Mouse (Mus musculus): ENCODE measurements around the gene Taf3. TPM values are rescaled to one million over a fixed set of nuclear protein-coding genes. Genes with fewer than 3 reads are reported as not detected.

Taf3 gene
- polyA plus RNA-seq, 1 experiment from 2014 or later = 13.3 TPM

DNA sequence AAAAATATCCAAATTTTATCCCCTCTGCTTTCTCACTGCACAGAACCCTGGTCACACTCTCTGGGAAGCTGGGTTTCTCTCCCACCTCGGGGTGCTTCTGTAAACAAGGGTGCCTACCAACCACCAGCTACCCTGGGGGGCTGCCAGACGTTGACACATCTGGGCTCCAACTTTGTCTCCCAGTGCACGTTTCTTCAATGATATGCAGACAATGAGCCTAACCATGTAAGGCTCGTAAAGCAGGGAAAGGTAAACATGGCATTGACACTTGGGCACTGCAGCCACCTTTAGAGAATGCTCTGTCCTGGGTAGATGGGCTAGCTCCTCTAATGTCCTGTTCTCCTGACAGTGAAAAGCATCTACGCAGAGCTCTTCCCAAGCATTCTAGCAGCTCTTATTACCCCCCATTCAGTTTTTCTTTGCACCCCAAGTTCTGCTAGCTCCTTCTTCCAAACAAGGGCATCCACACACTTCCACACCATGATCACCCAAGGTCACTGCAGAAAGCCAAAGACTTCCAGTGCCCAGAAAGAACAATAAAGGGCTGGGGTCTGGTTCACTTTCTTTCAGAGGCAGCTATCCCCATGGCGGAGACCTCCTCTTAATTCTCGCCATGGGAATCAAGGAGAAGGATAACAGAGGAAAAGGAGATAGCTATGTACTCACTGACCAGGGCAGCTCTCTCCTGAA is 161.3 kb downstream of the Taf3 start:
- Histone ChIP-seq H3K36me3 (ENCODE audit: control insufficient read depth, insufficient read depth, low read length) (no peaks in the 10 kb centered on the region), H3K4me3 (ENCODE audit: low read depth, low read length) (no peak overlapping the region), H3K9me3 (ENCODE audit: control insufficient read depth, low read length) (no peaks in the 10 kb centered on the region), H3K9ac (ENCODE audit: low read length) (no peak overlapping the region), H3K4me2 (ENCODE audit: low read length) (no peak overlapping the region), H3K27ac (ENCODE audit: low read depth) (no peak overlapping the region), H3K4me1 (replicated peaks; ENCODE audit: control insufficient read depth, insufficient read depth, low read length) (no peaks in the 10 kb centered on the region; the same call in 1 of the 2 replicates), H3K27me3 (replicated peaks; ENCODE audit: control insufficient read depth, insufficient read depth, low read length) (peaks cover 97% of the 10 kb centered on the region)
- WGBS = 4% methylated on average over 7 of the region's 7 CpGs
- ATAC-seq (replicated peaks; ENCODE audit: low FRiP score, low TSS enrichment, low read depth) (no peak), DNase-seq (ENCODE audit: low spot score) (no peak)

DNA sequence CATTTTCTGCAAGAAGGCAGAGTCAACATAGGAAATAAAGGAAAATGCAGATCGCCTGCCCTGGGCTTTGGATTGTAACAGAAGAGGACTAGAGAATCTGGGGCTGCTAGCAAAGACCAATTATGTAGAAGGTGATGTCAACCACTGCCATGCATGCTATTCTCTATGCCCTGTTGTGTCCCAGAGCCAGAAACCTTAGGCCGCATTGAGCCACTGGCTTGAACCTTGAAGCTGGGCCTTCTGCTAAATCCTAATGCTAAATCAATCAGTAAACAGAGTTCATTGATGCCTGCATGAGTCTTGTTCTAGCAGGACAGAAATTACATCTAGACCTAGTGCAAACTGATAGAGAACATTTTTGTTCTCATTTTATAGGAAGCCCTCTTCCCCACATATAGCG is 162.4 kb downstream of the Taf3 start:
- Histone ChIP-seq H3K4me2 (ENCODE audit: low read length) (no peak overlapping the region), H3K9ac (ENCODE audit: low read length) (no peak overlapping the region), H3K36me3 (ENCODE audit: control insufficient read depth, insufficient read depth, low read length) (no peaks in the 10 kb centered on the region), H3K4me1 (replicated peaks; ENCODE audit: control insufficient read depth, insufficient read depth, low read length) (peaks cover 2% of the 10 kb centered on the region; the same call in 1 of the 2 replicates), H3K9me3 (ENCODE audit: control insufficient read depth, low read length) (no peaks in the 10 kb centered on the region), H3K4me3 (ENCODE audit: low read depth, low read length) (no peak overlapping the region), H3K27me3 (replicated peaks; ENCODE audit: control insufficient read depth, insufficient read depth, low read length) (peaks cover 100% of the 10 kb centered on the region), H3K27ac (ENCODE audit: low read depth) (no peak overlapping the region)
- ATAC-seq (replicated peaks; ENCODE audit: low FRiP score, low TSS enrichment, low read depth) (no peak), DNase-seq (ENCODE audit: low spot score) (no peak)
- WGBS = 13% methylated on average over 3 of the region's 3 CpGs

DNA sequence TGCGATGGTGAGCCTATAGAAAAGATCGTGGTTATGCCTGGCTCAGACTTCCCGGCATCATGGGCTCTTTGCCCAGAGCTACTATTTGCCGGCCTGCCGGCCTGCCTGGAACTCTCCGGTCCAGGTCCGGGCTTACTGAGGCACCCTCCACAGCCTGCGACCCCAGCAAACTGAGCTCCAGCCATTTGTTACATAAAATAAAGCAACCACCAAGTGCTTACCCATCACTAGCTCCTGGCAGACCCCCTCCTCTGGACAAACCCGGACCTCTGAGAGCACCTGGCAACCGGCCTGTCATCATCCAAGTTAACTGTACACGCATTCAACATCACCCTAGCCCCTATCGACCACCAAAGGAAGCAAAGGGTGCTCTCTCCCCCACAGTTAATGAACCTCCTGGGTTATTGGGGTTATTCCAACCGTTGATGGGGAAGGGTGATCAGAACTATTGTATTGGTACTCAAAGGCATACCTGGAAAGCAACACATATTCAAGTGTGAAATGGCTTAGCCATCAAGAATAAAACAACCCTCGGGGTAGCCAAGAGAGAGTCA is 163.1 kb downstream of the Taf3 start:
- Histone ChIP-seq H3K27ac (ENCODE audit: low read depth) (no peak overlapping the region), H3K9ac (ENCODE audit: low read length) (no peak overlapping the region), H3K9me3 (ENCODE audit: control insufficient read depth, low read length) (no peaks in the 10 kb centered on the region), H3K27me3 (replicated peaks; ENCODE audit: control insufficient read depth, insufficient read depth, low read length) (peaks cover 100% of the 10 kb centered on the region), H3K4me2 (ENCODE audit: low read length) (no peak overlapping the region), H3K4me1 (replicated peaks; ENCODE audit: control insufficient read depth, insufficient read depth, low read length) (peaks cover 3% of the 10 kb centered on the region; the same call in 1 of the 2 replicates), H3K36me3 (ENCODE audit: control insufficient read depth, insufficient read depth, low read length) (no peaks in the 10 kb centered on the region), H3K4me3 (ENCODE audit: low read depth, low read length) (no peak overlapping the region)
- DNase-seq (ENCODE audit: low spot score) (peak; percentile 63), ATAC-seq (replicated peaks; ENCODE audit: low FRiP score, low TSS enrichment, low read depth) (no peak)
- WGBS = 3% methylated on average over 14 of the region's 14 CpGs

DNA sequence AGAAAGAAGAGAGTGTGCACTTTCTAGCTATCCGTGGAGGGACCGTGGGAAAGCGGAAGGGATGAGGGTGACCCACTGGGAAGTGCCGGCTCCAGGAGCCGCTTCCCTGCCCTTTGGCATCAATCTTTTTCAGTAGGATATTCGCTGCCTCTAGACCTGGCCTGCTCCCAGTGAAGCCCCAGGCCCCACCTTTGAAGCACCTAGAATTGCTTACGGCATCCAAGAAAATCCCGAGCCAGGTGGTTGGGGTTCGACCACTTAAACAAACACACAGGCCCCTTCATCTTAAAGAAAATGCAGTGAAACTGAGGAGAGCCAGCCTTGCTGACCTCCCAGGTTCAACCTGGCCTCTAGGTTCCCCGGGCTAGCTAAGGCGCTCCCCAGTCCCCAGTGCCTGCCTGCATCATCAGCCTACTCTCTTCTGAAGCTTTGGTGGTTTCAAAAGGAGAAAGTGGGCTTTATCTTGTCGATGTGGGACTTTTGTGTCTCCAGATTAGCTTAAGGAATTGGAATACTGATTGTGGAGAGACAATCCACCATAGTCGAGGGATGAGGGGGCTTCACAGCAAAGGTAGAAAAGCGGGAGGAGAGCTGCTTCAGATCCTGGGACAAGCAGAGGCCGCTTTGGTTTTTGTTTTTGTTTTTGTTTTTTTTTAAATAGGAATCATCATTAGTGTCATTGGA is 163.7 kb downstream of the Taf3 start:
- Histone ChIP-seq H3K4me3 (ENCODE audit: low read depth, low read length) (no peak overlapping the region), H3K4me2 (ENCODE audit: low read length) (no peak overlapping the region), H3K36me3 (ENCODE audit: control insufficient read depth, insufficient read depth, low read length) (no peaks in the 10 kb centered on the region), H3K9me3 (ENCODE audit: control insufficient read depth, low read length) (no peaks in the 10 kb centered on the region), H3K4me1 (replicated peaks; ENCODE audit: control insufficient read depth, insufficient read depth, low read length) (peaks cover 3% of the 10 kb centered on the region; the same call in 1 of the 2 replicates), H3K9ac (ENCODE audit: low read length) (no peak overlapping the region), H3K27me3 (replicated peaks; ENCODE audit: control insufficient read depth, insufficient read depth, low read length) (peaks cover 100% of the 10 kb centered on the region), H3K27ac (ENCODE audit: low read depth) (no peak overlapping the region)
- ATAC-seq (replicated peaks; ENCODE audit: low FRiP score, low TSS enrichment, low read depth) = no peak
- DNase-seq (ENCODE audit: low spot score) = peak; percentile 68
- 5% methylated on average over 15 of the region's 15 CpGs for WGBS

DNA sequence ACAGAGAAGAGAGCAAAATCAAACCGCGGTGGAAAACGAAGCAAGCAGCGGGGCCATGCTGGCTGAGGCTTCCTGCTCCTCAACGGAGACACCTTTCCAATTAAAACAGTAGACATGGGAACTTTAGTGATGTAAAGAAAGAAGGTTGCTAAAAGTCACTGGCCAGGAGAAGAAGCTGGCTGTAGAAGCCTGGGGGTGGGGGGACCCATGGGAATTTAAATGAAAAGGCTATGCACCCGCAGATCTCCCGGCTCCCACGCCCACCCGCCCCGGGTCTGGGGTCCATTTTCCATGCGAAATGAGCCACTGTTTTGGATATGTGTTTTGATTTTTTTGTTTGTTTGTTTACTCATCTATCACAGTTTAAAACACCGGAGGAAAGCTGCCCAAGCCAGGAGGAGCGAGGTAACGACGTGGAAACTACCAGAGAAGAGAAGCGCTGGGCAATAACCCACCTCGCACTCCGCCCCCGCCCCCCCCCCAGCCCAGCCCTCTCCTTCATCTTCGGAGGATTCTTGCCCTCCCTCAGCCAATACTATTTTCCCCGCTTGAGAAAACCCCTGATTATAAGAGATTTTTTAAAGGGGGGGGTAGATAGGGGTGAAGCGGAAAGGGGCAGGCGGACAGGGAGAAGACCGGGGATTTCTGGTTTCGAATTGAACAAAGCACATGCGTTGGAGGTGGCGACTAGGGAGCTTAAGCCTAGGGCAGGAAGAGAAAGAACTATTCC is 164.4 kb downstream of the Taf3 start:
- 1% methylated on average over 27 of the region's 27 CpGs for WGBS
- H3K9me3 ChIP-seq (ENCODE audit: control insufficient read depth, low read length) = no peaks in the 10 kb centered on the region
- peaks cover 100% of the 10 kb centered on the region for H3K27me3 ChIP-seq (replicated peaks; ENCODE audit: control insufficient read depth, insufficient read depth, low read length)
- ATAC-seq (replicated peaks; ENCODE audit: low FRiP score, low TSS enrichment, low read depth) (no peak), DNase-seq (ENCODE audit: low spot score) (no peak)
- H3K4me3 ChIP-seq (ENCODE audit: low read depth, low read length) = no peak overlapping the region
- H3K4me2 ChIP-seq (ENCODE audit: low read length) = no peak overlapping the region
- H3K9ac ChIP-seq (ENCODE audit: low read length) = no peak overlapping the region
- H3K4me1 ChIP-seq (replicated peaks; ENCODE audit: control insufficient read depth, insufficient read depth, low read length) = peaks cover 3% of the 10 kb centered on the region; the same call in 1 of the 2 replicates
- H3K36me3 ChIP-seq (ENCODE audit: control insufficient read depth, insufficient read depth, low read length) = no peaks in the 10 kb centered on the region
- H3K27ac ChIP-seq (ENCODE audit: low read depth) = no peak overlapping the region

DNA sequence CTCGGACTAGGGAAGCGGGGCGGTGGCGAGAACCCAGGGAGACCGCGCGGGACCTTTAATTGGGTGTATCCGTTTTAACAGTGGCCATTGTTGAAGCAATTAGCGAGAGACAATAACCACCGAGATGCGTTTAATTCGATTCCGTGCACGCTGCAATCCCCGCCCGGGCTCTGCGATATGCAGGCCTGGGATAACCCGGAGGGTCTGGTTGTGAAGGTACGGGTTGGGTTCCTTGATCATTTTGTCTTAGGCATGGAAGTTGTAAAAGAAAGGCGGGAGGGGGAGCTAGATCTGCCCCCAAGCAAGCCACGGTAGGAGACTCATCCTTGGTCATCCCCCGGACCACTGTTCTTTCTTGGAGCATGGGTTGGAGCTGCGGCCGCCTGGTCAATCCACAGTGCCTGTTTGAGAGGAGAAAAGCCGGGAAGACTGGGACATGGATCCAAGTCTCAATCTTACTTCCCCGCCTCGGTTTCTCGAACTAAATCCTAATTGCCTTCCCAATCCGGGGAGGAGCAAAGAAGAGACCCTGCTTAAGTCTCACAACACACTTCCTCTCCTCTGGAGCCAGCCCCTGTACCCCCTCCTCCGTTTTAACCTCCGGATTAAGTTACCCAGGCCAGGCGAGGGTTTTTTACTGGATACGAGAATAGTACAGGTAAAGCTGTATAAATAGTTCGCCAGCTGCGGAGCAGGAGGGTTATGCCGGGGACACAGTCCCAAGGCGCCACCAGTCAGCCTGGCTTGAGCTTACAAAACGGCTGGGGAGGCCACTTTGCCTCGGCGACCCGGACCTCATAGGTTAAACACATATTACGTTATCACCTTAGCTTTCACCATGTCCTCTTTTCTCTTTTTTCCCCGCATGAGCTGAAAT is 165.2 kb downstream of the Taf3 start:
- peaks cover 100% of the 10 kb centered on the region for H3K27me3 ChIP-seq (replicated peaks; ENCODE audit: control insufficient read depth, insufficient read depth, low read length)
- DNase-seq (ENCODE audit: low spot score) = peak; percentile 84
- WGBS = under 1% methylated on average over 43 of the region's 43 CpGs
- no peak overlapping the region for H3K27ac ChIP-seq (ENCODE audit: low read depth)
- H3K9me3 ChIP-seq (ENCODE audit: control insufficient read depth, low read length) = no peaks in the 10 kb centered on the region
- no peak for ATAC-seq (replicated peaks; ENCODE audit: low FRiP score, low TSS enrichment, low read depth)
- peaks cover 5% of the 10 kb centered on the region; the same call in 1 of the 2 replicates for H3K4me1 ChIP-seq (replicated peaks; ENCODE audit: control insufficient read depth, insufficient read depth, low read length)
- H3K36me3 ChIP-seq (ENCODE audit: control insufficient read depth, insufficient read depth, low read length) = no peaks in the 10 kb centered on the region
- peak overlapping the region; percentile 23; the same call in 1 of the 2 replicates for H3K4me3 ChIP-seq (ENCODE audit: low read depth, low read length)
- H3K4me2 ChIP-seq (ENCODE audit: low read length) = no peak overlapping the region
- no peak overlapping the region for H3K9ac ChIP-seq (ENCODE audit: low read length)

DNA sequence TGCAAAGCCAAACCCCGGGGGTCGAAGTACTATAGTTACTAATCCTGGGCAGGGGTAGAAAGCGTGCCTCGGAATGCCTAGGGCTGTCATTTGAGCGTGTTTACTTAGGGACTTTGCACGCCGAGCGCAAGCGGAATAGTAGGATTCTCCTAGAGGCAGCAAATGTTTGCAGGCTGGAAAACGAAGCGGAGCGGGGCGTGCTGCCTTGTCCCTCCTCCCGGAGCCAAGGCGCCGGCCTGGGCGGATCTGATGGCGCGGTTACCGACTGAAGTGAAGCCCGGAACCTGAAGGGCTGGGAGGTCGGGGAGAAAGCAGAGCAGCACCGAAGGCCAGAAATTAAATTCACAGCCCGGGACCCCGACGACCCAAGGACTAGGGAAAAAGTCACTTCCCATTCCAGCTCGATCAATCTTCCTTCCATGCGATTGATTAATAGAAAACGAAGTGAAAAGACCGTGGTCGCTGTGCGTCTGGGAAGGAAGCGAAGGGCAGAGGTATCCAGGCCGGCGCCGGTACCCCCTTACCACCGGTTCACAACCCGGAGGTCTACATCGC is 165.9 kb downstream of the Taf3 start:
- Histone ChIP-seq H3K9ac (ENCODE audit: low read length) (no peak overlapping the region), H3K4me1 (replicated peaks; ENCODE audit: control insufficient read depth, insufficient read depth, low read length) (peaks cover 8% of the 10 kb centered on the region; the same call in 1 of the 2 replicates), H3K27ac (ENCODE audit: low read depth) (no peak overlapping the region), H3K4me3 (ENCODE audit: low read depth, low read length) (peak overlapping the region; percentile 23), H3K27me3 (replicated peaks; ENCODE audit: control insufficient read depth, insufficient read depth, low read length) (peaks cover 100% of the 10 kb centered on the region), H3K36me3 (ENCODE audit: control insufficient read depth, insufficient read depth, low read length) (no peaks in the 10 kb centered on the region), H3K4me2 (ENCODE audit: low read length) (peak overlapping the region; percentile 33), H3K9me3 (ENCODE audit: control insufficient read depth, low read length) (no peaks in the 10 kb centered on the region)
- WGBS = under 1% methylated on average over 39 of the region's 39 CpGs
- DNase-seq (ENCODE audit: low spot score) (peak; percentile 79), ATAC-seq (replicated peaks; ENCODE audit: low FRiP score, low TSS enrichment, low read depth) (no peak)
